Mouse (Mus musculus) CH12.LX (cell line): ENCODE data around the gene Hcrtr2.

ENCODE experiments used
- CHD1 ChIP-seq: IDR thresholded peaks from 2 replicates; pipeline ENCODE4 v1.6.1; 2012; ENCODE audit warnings: low read depth, low read length, improper control_type of control experiment, inconsistent platforms
- CHD2 ChIP-seq: IDR thresholded peaks from 2 replicates; pipeline ENCODE4 v1.6.1; 2011; ENCODE audit warnings: low read length, improper control_type of control experiment
- CTCF ChIP-seq, 2 experiments: IDR thresholded peaks in 1 of 2; conservative IDR thresholded peaks in 1 of 2; 2 replicates each; pipeline ENCODE4 v1.5.1; 2011 to 2012; ENCODE audit warnings: low read depth in 2 of 2, low read length in 2 of 2, improper control_type of control experiment in 1 of 2, inconsistent platforms in 1 of 2, mild to moderate bottlenecking in 1 of 2, moderate library complexity in 1 of 2
- EP300 ChIP-seq: IDR thresholded peaks from 2 replicates; pipeline ENCODE4 v1.6.1; 2011; ENCODE audit warnings: low read length, improper control_type of control experiment
- JUND ChIP-seq: conservative IDR thresholded peaks from 2 replicates; pipeline ENCODE4 v1.6.1; 2011; ENCODE audit warnings: low read depth, low read length, improper control_type of control experiment
- MAX ChIP-seq: IDR thresholded peaks from 2 replicates; pipeline ENCODE4 v1.6.1; 2011; ENCODE audit warnings: low read length, improper control_type of control experiment
- MEF2A ChIP-seq: IDR thresholded peaks from 2 replicates; pipeline ENCODE4 v1.6.1; 2014; ENCODE audit warnings: low read depth, mild to moderate bottlenecking, inconsistent platforms, low read length, improper control_type of control experiment, borderline replicate concordance
- POLR2A ChIP-seq: IDR thresholded peaks from 2 replicates; pipeline ENCODE4 v1.6.1; 2011; ENCODE audit warnings: low read depth, mild to moderate bottlenecking, improper control_type of control experiment, low read length
- TCF12 ChIP-seq: IDR thresholded peaks from 2 replicates; pipeline ENCODE4 v1.6.1; 2014; ENCODE audit warnings: low read depth, mild to moderate bottlenecking, inconsistent platforms, low read length, improper control_type of control experiment
- UBTF ChIP-seq: IDR thresholded peaks from 2 replicates; pipeline ENCODE4 v1.6.1; 2012; ENCODE audit warnings: low read depth, mild to moderate bottlenecking, inconsistent platforms, low read length, improper control_type of control experiment, moderate library complexity

DNA sequence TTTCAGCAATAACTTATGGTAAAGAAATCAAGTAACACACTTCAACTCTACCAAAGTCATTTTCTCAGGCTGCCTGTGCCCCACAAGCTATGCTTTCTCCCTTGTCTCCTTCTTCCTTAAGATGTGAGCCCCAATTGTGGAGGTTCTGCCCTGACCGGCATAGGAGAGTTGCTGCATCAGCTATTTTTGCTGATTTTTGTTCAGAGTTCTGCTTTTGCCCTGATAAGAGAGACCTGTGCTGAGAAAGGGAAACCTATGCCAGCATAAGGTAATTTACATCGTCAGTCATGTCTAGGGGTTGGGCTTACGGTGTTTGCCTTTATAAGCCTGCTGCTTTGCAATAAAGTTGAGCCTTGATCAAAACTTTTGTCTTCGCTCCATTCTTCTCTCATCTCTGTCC is 71.5 kb downstream of the Hcrtr2 start:
- TF ChIP-seq EP300 (no peak), CHD2 (no peak), TCF12 (no peak), MEF2A (no peak), CHD1 (no peak), CTCF (conservative IDR thresholded peaks at IDR 0.05 in 1 of 2, IDR thresholded peaks at IDR 0.05 in 1 of 2; ENCODE audit: low read depth in 2 of 2, low read length in 2 of 2) (no peak), POLR2A (no peak), JUND (no peak), MAX (no peak), UBTF (no peak)
